Mouse (Mus musculus): ENCODE results near the gene Taf15. TPM values are rescaled to one million over a fixed set of nuclear protein-coding genes. Genes with fewer than 3 reads are reported as not detected.

The Taf15 gene
- total and polyA plus RNA-seq, 3 experiments: 9.1 to 39.6 (median 34.2) TPM

DNA sequence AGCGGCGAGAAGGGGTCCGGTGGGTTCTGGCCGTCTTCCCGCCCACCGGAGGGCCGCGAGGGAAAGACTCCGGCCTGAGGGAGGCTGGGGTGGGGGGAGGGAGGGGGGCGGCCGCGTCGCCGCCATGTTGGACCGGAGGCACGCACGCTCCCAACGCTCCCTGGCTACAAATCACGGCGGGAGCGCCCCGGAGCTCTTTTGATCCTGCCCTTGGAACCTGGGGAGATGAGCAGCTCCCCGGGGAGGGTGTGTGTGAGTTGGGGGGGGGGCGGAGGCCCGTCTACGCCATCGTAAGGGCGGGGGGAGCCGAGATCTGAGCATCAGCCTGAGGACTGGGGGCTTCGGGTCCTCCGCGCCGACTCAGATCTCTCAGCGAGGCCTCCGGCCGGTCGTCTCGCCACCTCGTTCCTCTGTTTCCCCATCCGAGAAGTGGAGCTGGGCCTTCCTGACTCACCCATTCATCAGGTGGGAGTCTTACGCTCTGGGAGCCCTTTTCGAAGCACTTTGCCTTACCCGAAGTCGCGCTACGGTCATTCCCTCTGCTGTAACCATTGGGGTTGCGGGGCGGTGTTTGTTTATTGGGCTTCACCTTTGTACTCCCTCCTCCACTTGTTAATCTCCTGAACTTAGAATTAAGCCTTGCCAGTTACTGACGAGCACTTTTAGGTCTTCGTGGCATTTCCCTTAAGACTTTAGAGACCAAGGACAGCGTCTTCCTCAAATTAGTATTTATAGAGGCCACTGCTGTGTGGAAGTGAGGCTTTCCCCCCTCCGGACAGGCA is 540 bp downstream of the Taf15 start:
- Histone ChIP-seq H3K27me3 (ENCODE audit: control insufficient read depth, insufficient read depth, low read length) (no peaks in the 10 kb centered on the region), H3K79me2 (replicated peaks; ENCODE audit: control insufficient read depth, insufficient read depth, low read length) (no peaks in the 10 kb centered on the region), H3K27ac (peak overlapping the region; percentile 90), H3K36me3 (ENCODE audit: control insufficient read depth, insufficient read depth, low read length) (peaks cover 9% of the 10 kb centered on the region), H3K9ac (ENCODE audit: low read depth, low read length) (peak overlapping the region; percentile 93), H3K4me1 (ENCODE audit: control insufficient read depth, insufficient read depth, low read length) (peaks cover 4% of the 10 kb centered on the region), H3K4me3 (peak overlapping the region; percentile 78)
- TF ChIP-seq CTCF (IDR thresholded peaks at IDR 0.05) (no peak), EP300 (IDR thresholded peaks at IDR 0.05; ENCODE audit: insufficient read depth, low read depth, low read length) (no peak), POLR2A (IDR thresholded peaks at IDR 0.05; ENCODE audit: insufficient read depth, low read depth, low read length) (no peak)
- no peak for DNase-seq
- intact Hi-C loops (cut with DNase I): no loop called here
- WGBS: under 1% methylated on average over 52 of the region's 52 CpGs

DNA sequence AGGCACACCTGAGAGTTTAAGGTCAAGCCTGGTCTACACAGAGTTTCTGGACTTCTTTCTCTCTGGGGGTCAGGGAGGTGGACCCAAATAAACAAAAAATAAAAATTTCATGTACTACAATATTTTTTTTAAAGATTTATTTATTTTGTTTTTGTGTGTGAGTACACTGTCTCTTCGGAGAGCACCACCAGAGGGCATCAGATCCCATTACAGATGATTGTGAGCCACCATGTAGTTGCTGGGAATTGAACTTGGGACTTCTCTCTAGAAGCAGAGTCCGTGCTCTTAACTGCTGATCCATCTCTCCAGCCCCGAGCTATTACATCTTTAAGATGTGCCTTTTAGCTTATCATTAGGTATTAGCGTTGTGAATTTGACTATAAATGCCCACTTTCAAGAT is 18.6 kb downstream of the Taf15 start:
- H3K4me1 ChIP-seq (ENCODE audit: control insufficient read depth, insufficient read depth, low read length): no peaks in the 10 kb centered on the region
- intact Hi-C loops (cut with DNase I): no loop called here
- 79% methylated on average over 4 of the region's 4 CpGs for WGBS

DNA sequence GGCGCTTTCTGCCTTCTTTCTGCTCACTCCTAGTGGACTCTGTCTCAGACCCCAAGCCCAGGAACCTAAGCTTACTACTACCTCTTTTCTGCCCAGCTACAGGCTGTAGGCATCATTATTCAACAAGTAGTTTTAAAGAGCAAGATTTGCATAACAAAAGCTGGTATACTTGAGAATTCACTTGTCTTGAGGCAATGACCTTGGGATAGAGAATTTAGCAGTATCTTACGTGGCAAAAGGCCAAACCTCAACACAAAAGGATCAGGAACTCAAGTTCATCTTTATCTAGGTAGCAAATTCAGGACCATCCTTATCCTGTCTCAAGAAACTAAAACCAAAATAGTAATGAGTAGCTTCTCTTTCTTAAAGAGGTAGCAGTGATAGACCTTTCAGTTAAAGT is 22.7 kb downstream of the Taf15 start:
- Histone ChIP-seq H3K79me2 (replicated peaks; ENCODE audit: control insufficient read depth, insufficient read depth, low read length) (no peaks in the 10 kb centered on the region), H3K4me3 (no peak overlapping the region), H3K27ac (no peak overlapping the region), H3K27me3 (ENCODE audit: control insufficient read depth, insufficient read depth, low read length) (no peaks in the 10 kb centered on the region), H3K36me3 (ENCODE audit: control insufficient read depth, insufficient read depth, low read length) (no peaks in the 10 kb centered on the region), H3K4me1 (ENCODE audit: control insufficient read depth, insufficient read depth, low read length) (no peaks in the 10 kb centered on the region), H3K9ac (ENCODE audit: low read depth, low read length) (no peak overlapping the region)
- TF ChIP-seq EP300 (IDR thresholded peaks at IDR 0.05; ENCODE audit: insufficient read depth, low read depth, low read length) (no peak), POLR2A (IDR thresholded peaks at IDR 0.05; ENCODE audit: insufficient read depth, low read depth, low read length) (no peak), CTCF (IDR thresholded peaks at IDR 0.05) (no peak)
- 83% methylated on average over 2 of the region's 2 CpGs for WGBS
- DNase-seq: no peak
- intact Hi-C loops (cut with DNase I): no loop called here

More for the DNA sequence above, 18.6 kb downstream of the Taf15 start:
- Histone ChIP-seq H3K4me3 (no peak overlapping the region), H3K27ac (no peak overlapping the region), H3K9ac (ENCODE audit: low read depth, low read length) (no peak overlapping the region), H3K27me3 (ENCODE audit: control insufficient read depth, insufficient read depth, low read length) (no peaks in the 10 kb centered on the region), H3K36me3 (ENCODE audit: control insufficient read depth, insufficient read depth, low read length) (peaks cover 4% of the 10 kb centered on the region; the same call in 1 of the 2 replicates), H3K79me2 (replicated peaks; ENCODE audit: control insufficient read depth, insufficient read depth, low read length) (no peaks in the 10 kb centered on the region)
- DNase-seq: no peak
- TF ChIP-seq POLR2A (IDR thresholded peaks at IDR 0.05; ENCODE audit: insufficient read depth, low read depth, low read length) (no peak), EP300 (IDR thresholded peaks at IDR 0.05; ENCODE audit: insufficient read depth, low read depth, low read length) (no peak), CTCF (IDR thresholded peaks at IDR 0.05) (peak; percentile 50)

DNA sequence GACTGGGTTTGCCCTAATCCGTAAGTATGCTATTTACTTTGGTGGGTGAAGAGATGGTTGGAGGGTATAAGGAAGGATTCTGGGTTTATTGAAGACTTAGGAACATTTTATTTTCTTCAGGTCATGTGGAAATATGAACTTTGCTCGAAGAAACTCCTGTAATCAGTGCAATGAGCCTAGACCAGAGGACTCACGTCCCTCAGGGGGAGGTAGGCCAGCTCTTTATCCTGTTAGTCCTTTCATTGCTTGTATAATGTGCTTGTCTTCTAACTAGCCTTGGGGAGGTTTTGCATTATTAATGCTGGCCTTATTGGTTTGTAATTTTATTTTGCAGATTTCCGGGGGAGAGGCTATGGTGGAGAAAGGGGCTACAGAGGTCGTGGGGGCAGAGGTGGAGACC is 31.4 kb downstream of the Taf15 start:
- Histone ChIP-seq H3K4me1 (ENCODE audit: control insufficient read depth, insufficient read depth, low read length) (no peaks in the 10 kb centered on the region), H3K4me3 (no peak overlapping the region), H3K27ac (no peak overlapping the region), H3K9ac (ENCODE audit: low read depth, low read length) (no peak overlapping the region), H3K79me2 (replicated peaks; ENCODE audit: control insufficient read depth, insufficient read depth, low read length) (no peaks in the 10 kb centered on the region), H3K27me3 (ENCODE audit: control insufficient read depth, insufficient read depth, low read length) (no peaks in the 10 kb centered on the region), H3K36me3 (ENCODE audit: control insufficient read depth, insufficient read depth, low read length) (no peaks in the 10 kb centered on the region; the same call in 1 of the 2 replicates)
- no peak for TF ChIP-seq CTCF (IDR thresholded peaks at IDR 0.05)
- TF ChIP-seq POLR2A (IDR thresholded peaks at IDR 0.05; ENCODE audit: insufficient read depth, low read depth, low read length): no peak
- TF ChIP-seq EP300 (IDR thresholded peaks at IDR 0.05; ENCODE audit: insufficient read depth, low read depth, low read length): no peak
- intact Hi-C loops (cut with DNase I): no loop called here
- DNase-seq: no peak
- 96% methylated on average over 5 of the region's 5 CpGs for WGBS

DNA sequence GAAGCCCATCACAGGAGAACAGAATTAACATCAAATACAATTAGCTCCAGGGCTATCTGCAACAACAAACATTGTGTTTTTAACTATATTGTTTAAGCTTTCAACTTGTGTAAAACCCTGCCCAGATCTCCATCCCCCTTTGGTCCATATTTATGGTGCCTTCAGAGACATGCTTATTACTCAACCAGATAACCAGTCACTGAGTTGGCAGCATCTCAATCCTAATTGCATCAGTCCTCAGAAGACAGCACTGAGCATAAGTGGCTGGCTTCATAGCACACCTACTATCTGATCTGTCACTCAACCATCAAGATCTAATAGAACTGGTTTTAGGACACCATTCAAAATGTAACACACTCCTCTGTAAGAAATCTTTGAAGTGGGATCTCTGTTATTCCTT is 36.6 kb downstream of the Taf15 start:
- intact Hi-C loops (cut with DNase I): no loop called here
- no peaks in the 10 kb centered on the region for H3K27me3 ChIP-seq (ENCODE audit: control insufficient read depth, insufficient read depth, low read length)
- no peaks in the 10 kb centered on the region; the same call in 1 of the 2 replicates for H3K36me3 ChIP-seq (ENCODE audit: control insufficient read depth, insufficient read depth, low read length)
- TF ChIP-seq EP300 (IDR thresholded peaks at IDR 0.05; ENCODE audit: insufficient read depth, low read depth, low read length): no peak
- no peak for DNase-seq
- no peak overlapping the region for H3K27ac ChIP-seq
- no peak overlapping the region for H3K9ac ChIP-seq (ENCODE audit: low read depth, low read length)
- no peak overlapping the region for H3K4me3 ChIP-seq
- H3K4me1 ChIP-seq (ENCODE audit: control insufficient read depth, insufficient read depth, low read length): no peaks in the 10 kb centered on the region
- no peaks in the 10 kb centered on the region for H3K79me2 ChIP-seq (replicated peaks; ENCODE audit: control insufficient read depth, insufficient read depth, low read length)

DNA sequence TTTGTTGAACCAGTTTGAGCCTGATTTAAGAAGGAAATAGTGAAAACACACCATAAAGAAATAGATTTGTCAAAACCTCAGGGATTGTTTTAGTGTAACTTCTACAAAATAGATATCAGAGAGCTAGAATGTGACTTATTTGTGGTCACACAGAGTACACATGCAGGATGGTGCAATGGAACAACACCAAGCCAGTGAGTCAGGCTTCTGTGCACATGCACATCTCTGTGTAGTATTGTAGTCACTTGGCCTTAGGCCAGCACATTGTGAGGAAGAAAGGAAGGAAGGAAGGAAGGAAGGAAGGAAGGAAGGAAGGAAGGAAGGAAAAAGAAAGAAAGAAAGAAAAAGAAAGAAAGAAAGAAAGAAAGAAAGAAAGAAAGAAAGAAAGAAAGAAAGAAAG is 44.3 kb downstream of the Taf15 start:
- Histone ChIP-seq H3K4me1 (ENCODE audit: control insufficient read depth, insufficient read depth, low read length) (no peaks in the 10 kb centered on the region), H3K36me3 (ENCODE audit: control insufficient read depth, insufficient read depth, low read length) (no peaks in the 10 kb centered on the region), H3K27me3 (ENCODE audit: control insufficient read depth, insufficient read depth, low read length) (no peaks in the 10 kb centered on the region), H3K4me3 (no peak overlapping the region), H3K9ac (ENCODE audit: low read depth, low read length) (no peak overlapping the region), H3K27ac (no peak overlapping the region), H3K79me2 (replicated peaks; ENCODE audit: control insufficient read depth, insufficient read depth, low read length) (no peaks in the 10 kb centered on the region)
- no peak for DNase-seq
- TF ChIP-seq EP300 (IDR thresholded peaks at IDR 0.05; ENCODE audit: insufficient read depth, low read depth, low read length) (no peak), POLR2A (IDR thresholded peaks at IDR 0.05; ENCODE audit: insufficient read depth, low read depth, low read length) (no peak), CTCF (IDR thresholded peaks at IDR 0.05) (no peak)
- intact Hi-C loops (cut with DNase I): no loop called here

Measured in heart, adult 2 months (tissue).